Mouse (Mus musculus): ENCODE results near the gene Slc25a23. TPM values are rescaled to one million over a fixed set of nuclear protein-coding genes. Genes with fewer than 3 reads are reported as not detected.
"Not testable (repeated sequence)": the region's sequence is repeated elsewhere in the genome, so short reads cannot be mapped to it uniquely, and the experiment has no call there.

The Slc25a23 gene
- polyA plus RNA-seq, 1 experiment from 2014 or later, result 18.7 TPM

DNA sequence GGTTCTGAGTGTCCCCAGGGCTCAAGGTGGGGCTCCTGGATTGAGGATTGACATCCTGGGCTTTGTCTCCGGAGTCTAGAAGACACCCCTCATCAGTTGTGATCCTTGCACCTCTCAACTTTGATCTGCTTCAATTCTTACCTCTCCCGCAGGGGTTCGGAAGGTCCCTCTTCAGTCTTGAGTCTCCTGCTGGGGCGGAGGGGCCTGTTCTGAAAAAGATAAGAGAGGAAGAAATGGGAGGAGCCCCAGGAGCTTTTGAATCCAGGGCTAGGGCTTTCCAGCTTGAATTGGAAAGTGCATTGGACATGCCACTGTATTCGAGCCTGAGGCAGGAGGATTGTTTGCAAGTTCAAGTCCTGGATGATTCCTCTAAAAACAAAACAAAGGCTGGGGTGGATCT, 7.2 kb upstream of the Slc25a23 start:
- Histone ChIP-seq H3K27ac (no peak overlapping the region), H3K27me3 (peaks cover 38% of the 10 kb centered on the region), H3K4me3 (no peak overlapping the region), H3K9me3 (replicated peaks) (no peaks in the 10 kb centered on the region), H3K36me3 (no peaks in the 10 kb centered on the region), H3K9ac (no peak overlapping the region), H3K4me2 (replicated peaks) (no peak overlapping the region), H3K4me1 (peaks cover 19% of the 10 kb centered on the region)
- 65% methylated on average over 5 of the region's 5 CpGs for WGBS
- ATAC-seq (ENCODE audit: low FRiP score), result no peak

DNA sequence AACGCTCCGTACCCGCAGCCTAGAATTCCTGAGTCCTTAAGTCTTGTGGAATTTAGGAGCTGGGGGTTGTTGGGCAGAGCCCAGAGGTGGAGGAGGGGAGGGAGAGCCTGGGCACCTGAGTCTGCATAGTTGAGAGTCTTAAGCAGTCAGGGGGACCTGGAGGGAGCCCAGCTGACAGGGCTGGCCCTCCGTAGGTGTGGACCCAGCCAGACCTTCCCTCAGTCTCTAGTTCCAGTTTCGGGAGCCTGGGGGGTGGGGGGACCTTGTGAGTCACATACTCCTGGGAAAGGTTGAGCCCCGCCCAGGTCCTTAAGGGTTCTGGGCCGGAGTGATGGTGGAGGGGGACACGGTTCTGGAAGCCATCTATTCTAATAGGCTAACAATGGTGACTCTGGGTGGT, 3.4 kb upstream of the Slc25a23 start:
- H3K9me3 ChIP-seq (replicated peaks), result no peaks in the 10 kb centered on the region
- no peak for ATAC-seq (ENCODE audit: low FRiP score)
- peaks cover 23% of the 10 kb centered on the region for H3K4me1 ChIP-seq
- no peaks in the 10 kb centered on the region for H3K36me3 ChIP-seq
- peaks cover 50% of the 10 kb centered on the region for H3K27me3 ChIP-seq
- H3K9ac ChIP-seq, result no peak overlapping the region
- H3K27ac ChIP-seq, result no peak overlapping the region
- no peak overlapping the region for H3K4me3 ChIP-seq
- no peak overlapping the region for H3K4me2 ChIP-seq (replicated peaks)
- WGBS, result 8% methylated on average over 8 of the region's 8 CpGs

GRCm38 (mm10) chr17:57062548-57062947, 2.9 kb upstream of the Slc25a23 start:
- no peaks in the 10 kb centered on the region for H3K36me3 ChIP-seq
- under 1% methylated on average over 22 of the region's 22 CpGs for WGBS
- H3K27ac ChIP-seq, result no peak overlapping the region
- peak overlapping the region; percentile 36 for H3K4me2 ChIP-seq (replicated peaks)
- H3K9me3 ChIP-seq (replicated peaks), result no peaks in the 10 kb centered on the region
- no peak overlapping the region for H3K9ac ChIP-seq
- H3K4me1 ChIP-seq, result peaks cover 25% of the 10 kb centered on the region
- peak overlapping the region; percentile 17 for H3K4me3 ChIP-seq
- H3K27me3 ChIP-seq, result peaks cover 50% of the 10 kb centered on the region
- ATAC-seq (ENCODE audit: low FRiP score), result no peak

GRCm38 (mm10) chr17:57062011-57062521, 2.4 kb upstream of the Slc25a23 start:
- H3K36me3 ChIP-seq, result no peaks in the 10 kb centered on the region
- peaks cover 25% of the 10 kb centered on the region for H3K4me1 ChIP-seq
- 2% methylated on average over 36 of the region's 39 CpGs for WGBS
- no peaks in the 10 kb centered on the region for H3K9me3 ChIP-seq (replicated peaks)
- peak overlapping the region; percentile 36 for H3K4me2 ChIP-seq (replicated peaks)
- ATAC-seq (ENCODE audit: low FRiP score), result no peak
- peak overlapping the region; percentile 17 for H3K4me3 ChIP-seq
- no peak overlapping the region for H3K9ac ChIP-seq
- no peak overlapping the region for H3K27ac ChIP-seq
- H3K27me3 ChIP-seq, result peaks cover 50% of the 10 kb centered on the region

- Histone ChIP-seq H3K4me3 (peak overlapping the region; percentile 65), H3K9me3 (replicated peaks) (no peaks in the 10 kb centered on the region), H3K9ac (no peak overlapping the region), H3K27ac (no peak overlapping the region), H3K4me2 (replicated peaks) (peak overlapping the region; percentile 85), H3K36me3 (peaks cover 3% of the 10 kb centered on the region; the same call in 1 of the 2 replicates), H3K27me3 (peaks cover 47% of the 10 kb centered on the region), H3K4me1 (peaks cover 25% of the 10 kb centered on the region)
- ATAC-seq (ENCODE audit: low FRiP score), result no peak
- WGBS, result 38% methylated on average over 10 of the region's 10 CpGs
Measured at GRCm38 (mm10) chr17:57061069-57061468, 1.4 kb upstream of the Slc25a23 start.

GRCm38 (mm10) chr17:57060231-57060801, 653 bp upstream of the Slc25a23 start:
- Histone ChIP-seq H3K27ac (peak overlapping the region; percentile 77), H3K9me3 (replicated peaks) (no peaks in the 10 kb centered on the region), H3K4me3 (peak overlapping the region; percentile 65), H3K9ac (peak overlapping the region; percentile 44), H3K4me1 (peaks cover 22% of the 10 kb centered on the region), H3K4me2 (replicated peaks) (peak overlapping the region; percentile 85), H3K27me3 (peaks cover 45% of the 10 kb centered on the region), H3K36me3 (peaks cover 3% of the 10 kb centered on the region; the same call in 1 of the 2 replicates)
- peak; percentile 94 for ATAC-seq (ENCODE audit: low FRiP score)
- WGBS, result under 1% methylated on average over 44 of the region's 44 CpGs

DNA sequence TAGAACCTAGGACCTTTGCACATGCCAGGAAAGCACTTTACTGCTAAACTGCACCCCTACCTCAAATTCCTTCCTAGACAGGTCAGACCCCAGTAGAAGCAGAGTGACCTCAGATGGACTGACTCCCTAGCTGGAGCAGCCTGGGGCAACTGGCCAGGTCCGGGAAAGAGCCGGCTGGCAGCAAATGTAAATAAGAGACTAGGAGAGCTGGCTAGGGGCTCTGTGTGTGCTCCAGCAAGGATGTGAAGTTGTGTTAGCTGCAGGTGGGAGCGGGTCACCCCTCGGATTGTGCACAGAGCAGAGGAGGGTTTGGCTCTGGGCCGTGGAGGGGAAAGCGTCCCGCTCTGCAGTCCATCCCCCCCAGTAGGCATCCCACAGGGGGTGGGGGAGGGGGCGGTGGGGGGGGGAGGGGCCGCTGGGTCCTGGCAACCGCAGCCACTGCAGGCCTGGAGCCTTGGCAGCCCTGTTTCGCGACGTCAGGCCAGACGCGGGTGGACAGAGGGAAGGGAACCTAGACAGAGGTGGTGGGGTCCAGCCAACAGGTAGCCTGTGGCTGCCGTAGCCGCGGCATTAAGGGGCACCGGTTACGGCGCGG, 675 bp downstream of the Slc25a23 start, which contains the start of gene Crb3:
TSS of gene Crb3 (plus strand) at position 215 of the 595 bp plus-strand sequence.
- peak within 1 kb of the TSS; percentile 85 for H3K4me2 ChIP-seq (replicated peaks)
- ATAC-seq (ENCODE audit: low FRiP score), result no peak
- peak within 1 kb of the TSS; percentile 73 for H3K9ac ChIP-seq
- peak within 1 kb of the TSS; percentile 65 for H3K4me3 ChIP-seq
- H3K4me1 ChIP-seq, result peaks cover 21% of the 10 kb centered on the region
- WGBS, result under 1% methylated on average over 18 of the region's 22 CpGs
- H3K9me3 ChIP-seq (replicated peaks), result no peaks in the 10 kb centered on the region
- H3K27me3 ChIP-seq, result peaks cover 32% of the 10 kb centered on the region
- H3K36me3 ChIP-seq, result peaks cover 8% of the 10 kb centered on the region
- H3K27ac ChIP-seq, result peak within 1 kb of the TSS; percentile 77

DNA sequence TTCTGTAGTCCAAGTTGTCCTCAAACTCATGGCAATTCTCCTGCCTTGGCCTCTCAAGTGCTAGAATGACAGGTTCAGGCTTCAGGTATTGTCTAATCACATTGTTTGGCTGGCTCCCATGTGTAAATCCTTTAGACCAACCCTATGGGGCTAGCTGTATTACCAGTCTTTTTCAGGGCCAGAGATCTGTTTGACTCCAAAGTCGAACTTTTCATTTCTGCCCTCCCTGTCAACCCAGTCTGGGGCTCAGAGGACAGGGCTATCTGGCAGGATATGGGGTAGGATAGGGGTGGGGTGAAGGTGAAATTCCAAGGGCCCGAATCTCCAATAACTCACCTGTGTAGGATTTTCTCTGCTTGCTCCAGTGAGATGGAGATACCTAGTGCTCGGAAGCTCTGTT, 3.4 kb downstream of the Slc25a23 start:
- Histone ChIP-seq H3K4me1 (peaks cover 13% of the 10 kb centered on the region), H3K9ac (no peak overlapping the region), H3K27me3 (peaks cover 7% of the 10 kb centered on the region), H3K36me3 (peaks cover 34% of the 10 kb centered on the region), H3K27ac (no peak overlapping the region), H3K9me3 (replicated peaks) (no peaks in the 10 kb centered on the region), H3K4me3 (no peak overlapping the region), H3K4me2 (replicated peaks) (no peak overlapping the region)
- 86% methylated on average over 3 of the region's 3 CpGs for WGBS
- ATAC-seq (ENCODE audit: low FRiP score), result no peak

GRCm38 (mm10) chr17:57051679-57052078, 8.0 kb downstream of the Slc25a23 start:
- WGBS, result 76% methylated on average over 4 of the region's 4 CpGs
- not testable (repeated sequence) for H3K4me1 ChIP-seq; H3K4me3 ChIP-seq; H3K27me3 ChIP-seq; H3K9ac ChIP-seq; H3K27ac ChIP-seq; H3K4me2 ChIP-seq (replicated peaks); H3K9me3 ChIP-seq (replicated peaks); ATAC-seq (ENCODE audit: low FRiP score)
- H3K36me3 ChIP-seq, result peaks cover 65% of the 10 kb centered on the region

GRCm38 (mm10) chr17:57048816-57049215, 10.8 kb downstream of the Slc25a23 start:
- Histone ChIP-seq H3K4me2 (replicated peaks) (no peak overlapping the region), H3K4me1 (no peaks in the 10 kb centered on the region), H3K27me3 (no peaks in the 10 kb centered on the region), H3K9me3 (replicated peaks) (no peaks in the 10 kb centered on the region), H3K27ac (no peak overlapping the region), H3K4me3 (no peak overlapping the region), H3K9ac (no peak overlapping the region), H3K36me3 (peaks cover 67% of the 10 kb centered on the region)
- no peak for ATAC-seq (ENCODE audit: low FRiP score)
- 94% methylated on average over 3 of the region's 3 CpGs for WGBS

DNA sequence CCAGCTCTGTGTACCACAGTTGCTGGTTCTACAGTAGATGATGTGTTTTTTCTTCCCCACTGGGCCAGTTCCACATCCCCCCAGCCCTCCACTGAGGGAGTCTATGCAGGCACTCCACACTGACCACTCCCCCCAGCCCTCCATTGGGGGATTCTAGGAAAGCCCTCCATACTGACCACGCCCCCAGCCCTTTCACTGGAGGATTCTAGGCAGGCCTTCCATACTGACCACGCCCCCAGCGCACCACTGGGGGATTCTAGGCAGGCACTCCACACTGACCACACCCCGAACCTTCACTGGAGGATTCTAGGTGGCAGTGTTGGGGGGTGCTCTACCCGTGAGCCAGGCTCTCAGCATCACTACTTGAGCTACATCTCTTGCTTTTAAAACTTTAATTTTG, 12.3 kb downstream of the Slc25a23 start:
- Histone ChIP-seq H3K27ac (no peak overlapping the region), H3K27me3 (no peaks in the 10 kb centered on the region), H3K9me3 (replicated peaks) (no peaks in the 10 kb centered on the region), H3K4me3 (no peak overlapping the region), H3K4me1 (no peaks in the 10 kb centered on the region), H3K4me2 (replicated peaks) (no peak overlapping the region), H3K36me3 (peaks cover 53% of the 10 kb centered on the region), H3K9ac (no peak overlapping the region)
- 32% methylated on average over 5 of the region's 5 CpGs for whole genome bisulfite sequencing
- ATAC-seq (ENCODE audit: low FRiP score), result peak; percentile 26; the same call in 1 of the 2 replicates

DNA sequence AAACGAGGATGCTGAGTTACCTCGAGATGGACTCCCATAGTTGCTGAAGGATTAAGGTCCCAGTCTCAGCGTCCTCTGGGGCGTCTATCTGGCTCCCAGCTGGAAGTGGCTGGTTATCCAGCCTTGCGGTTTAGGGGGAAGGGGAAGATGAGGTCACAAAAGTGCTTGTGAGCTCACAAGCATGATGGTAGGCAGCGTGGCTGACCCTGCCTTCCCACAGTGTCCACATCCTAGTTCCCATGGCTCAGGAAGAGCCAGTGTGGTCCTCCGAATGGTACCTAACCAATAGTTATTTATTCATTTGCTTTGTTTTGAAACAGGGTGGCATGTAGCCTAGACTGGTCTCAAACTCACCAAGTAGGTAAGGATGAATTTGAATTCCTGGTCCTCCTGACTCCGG, 18.1 kb downstream of the Slc25a23 start, which contains the start of gene Slc25a41:
TSS of gene Slc25a41 (minus strand) at position 101 of the 400 bp plus-strand sequence.
- Histone ChIP-seq H3K4me1 (0 out of 2 replicates have a peak, but pooled peaks cover 2% of the 10 kb centered on the region), H3K36me3 (peaks cover 10% of the 10 kb centered on the region; the same call in 1 of the 2 replicates), H3K9me3 (replicated peaks) (no peaks in the 10 kb centered on the region), H3K9ac (no peak within 1 kb of the TSS), H3K4me2 (replicated peaks) (no peak within 1 kb of the TSS), H3K27me3 (peaks cover 11% of the 10 kb centered on the region), H3K27ac (no peak within 1 kb of the TSS), H3K4me3 (no peak within 1 kb of the TSS)
- 72% methylated on average over 8 of the region's 8 CpGs for WGBS
- no peak for ATAC-seq (ENCODE audit: low FRiP score)
